Mouse (Mus musculus): ENCODE results near the gene Pck2. TPM values are rescaled to one million over a fixed set of nuclear protein-coding genes. Genes with fewer than 3 reads are reported as not detected.
A peak's percentile ranks its signal among the peaks of the same experiment; 100 is the strongest.

Pck2 gene
- polyA plus RNA-seq, 1 experiment, result 60.8 TPM

DNA sequence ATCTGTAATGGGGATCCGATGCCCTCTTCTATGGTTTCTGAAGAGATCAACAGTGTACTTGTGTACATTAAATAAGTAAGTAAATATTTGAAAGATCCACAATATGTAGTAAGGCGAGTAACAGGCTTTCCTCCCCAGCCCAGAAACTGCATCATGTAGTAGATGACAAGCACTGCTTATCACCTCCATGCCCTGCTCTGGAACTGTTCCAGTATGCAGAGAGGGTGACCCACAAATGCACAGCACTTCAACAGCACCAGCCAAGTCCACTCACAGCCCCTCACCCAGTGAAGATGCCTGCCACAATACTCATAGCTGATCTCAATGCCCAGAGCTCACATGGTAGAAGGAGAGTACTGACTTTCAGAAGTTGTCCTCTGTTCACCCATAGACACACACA lies 30.5 kb downstream of the Pck2 start:
- Histone ChIP-seq H3K4me3 (replicated peaks; ENCODE audit: control insufficient read depth, low read depth, low read length) (no peak overlapping the region), H3K27ac (ENCODE audit: control insufficient read depth, insufficient read depth, low read depth, low read length, poor library complexity) (no peak overlapping the region), H3K4me1 (ENCODE audit: control insufficient read depth, insufficient read depth, low read length) (no peaks in the 10 kb centered on the region; the same call in 1 of the 2 replicates)
- 68% methylated on average over 2 of the region's 2 CpGs for WGBS
- no peak for TF ChIP-seq CTCF (IDR thresholded peaks at IDR 0.05; ENCODE audit: control insufficient read depth, insufficient read depth, low read length)
- TF ChIP-seq POLR2A (IDR thresholded peaks at IDR 0.05; ENCODE audit: borderline replicate concordance, control insufficient read depth, low read depth, low read length), result no peak

DNA sequence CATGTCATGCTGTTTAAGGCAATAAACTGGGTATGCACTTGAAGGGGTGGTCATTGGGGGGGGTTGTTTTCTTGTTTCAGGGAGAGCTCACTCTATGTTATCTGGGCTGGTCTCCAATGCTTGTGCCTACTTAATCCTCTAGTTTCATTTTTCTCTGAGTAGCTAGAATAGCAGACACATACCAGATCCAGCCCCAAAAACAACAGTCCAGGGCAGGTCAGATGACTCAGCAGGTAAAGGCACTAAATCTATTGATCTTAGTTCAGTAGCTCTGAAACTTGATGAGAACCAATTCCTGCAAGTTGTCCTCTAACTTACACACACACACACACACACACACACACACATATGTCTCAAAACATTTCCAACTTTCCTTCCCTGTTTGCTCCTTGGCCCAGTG lies 31.7 kb downstream of the Pck2 start:
- TF ChIP-seq CTCF (IDR thresholded peaks at IDR 0.05; ENCODE audit: control insufficient read depth, insufficient read depth, low read length) (no peak), POLR2A (IDR thresholded peaks at IDR 0.05; ENCODE audit: borderline replicate concordance, control insufficient read depth, low read depth, low read length) (no peak)
- H3K4me3 ChIP-seq (replicated peaks; ENCODE audit: control insufficient read depth, low read depth, low read length), result no peak overlapping the region
- H3K27ac ChIP-seq (ENCODE audit: control insufficient read depth, insufficient read depth, low read depth, low read length, poor library complexity), result no peak overlapping the region
- H3K4me1 ChIP-seq (ENCODE audit: control insufficient read depth, insufficient read depth, low read length), result no peaks in the 10 kb centered on the region; the same call in 1 of the 2 replicates

GRCm38 (mm10) chr14:55575302-55575701 lies 35.2 kb downstream of the Pck2 start, which contains the start of gene Fitm1:
Gene Fitm1 (plus strand): TSS chr14:55575617.
- WGBS, result 77% methylated on average over 8 of the region's 8 CpGs
- TF ChIP-seq CTCF (IDR thresholded peaks at IDR 0.05; ENCODE audit: control insufficient read depth, insufficient read depth, low read length) (no peak), POLR2A (IDR thresholded peaks at IDR 0.05; ENCODE audit: borderline replicate concordance, control insufficient read depth, low read depth, low read length) (no peak)
- Histone ChIP-seq H3K27ac (ENCODE audit: control insufficient read depth, insufficient read depth, low read depth, low read length, poor library complexity) (peak within 1 kb of the TSS; percentile 77), H3K4me3 (replicated peaks; ENCODE audit: control insufficient read depth, low read depth, low read length) (no peak within 1 kb of the TSS), H3K4me1 (ENCODE audit: control insufficient read depth, insufficient read depth, low read length) (no peaks in the 10 kb centered on the region; the same call in 1 of the 2 replicates)

- Histone ChIP-seq H3K4me3 (replicated peaks; ENCODE audit: control insufficient read depth, low read depth, low read length) (no peak overlapping the region), H3K4me1 (ENCODE audit: control insufficient read depth, insufficient read depth, low read length) (no peaks in the 10 kb centered on the region; the same call in 1 of the 2 replicates), H3K27ac (ENCODE audit: control insufficient read depth, insufficient read depth, low read depth, low read length, poor library complexity) (no peak overlapping the region)
- TF ChIP-seq CTCF (IDR thresholded peaks at IDR 0.05; ENCODE audit: control insufficient read depth, insufficient read depth, low read length) (no peak), POLR2A (IDR thresholded peaks at IDR 0.05; ENCODE audit: borderline replicate concordance, control insufficient read depth, low read depth, low read length) (no peak)
- WGBS, result 57% methylated on average over 13 of the region's 13 CpGs
Measured at GRCm38 (mm10) chr14:55575711-55576110, 35.6 kb downstream of the Pck2 start.

GRCm38 (mm10) chr14:55576376-55576775 lies 36.3 kb downstream of the Pck2 start:
- H3K4me1 ChIP-seq (ENCODE audit: control insufficient read depth, insufficient read depth, low read length), result no peaks in the 10 kb centered on the region; the same call in 1 of the 2 replicates

DNA sequence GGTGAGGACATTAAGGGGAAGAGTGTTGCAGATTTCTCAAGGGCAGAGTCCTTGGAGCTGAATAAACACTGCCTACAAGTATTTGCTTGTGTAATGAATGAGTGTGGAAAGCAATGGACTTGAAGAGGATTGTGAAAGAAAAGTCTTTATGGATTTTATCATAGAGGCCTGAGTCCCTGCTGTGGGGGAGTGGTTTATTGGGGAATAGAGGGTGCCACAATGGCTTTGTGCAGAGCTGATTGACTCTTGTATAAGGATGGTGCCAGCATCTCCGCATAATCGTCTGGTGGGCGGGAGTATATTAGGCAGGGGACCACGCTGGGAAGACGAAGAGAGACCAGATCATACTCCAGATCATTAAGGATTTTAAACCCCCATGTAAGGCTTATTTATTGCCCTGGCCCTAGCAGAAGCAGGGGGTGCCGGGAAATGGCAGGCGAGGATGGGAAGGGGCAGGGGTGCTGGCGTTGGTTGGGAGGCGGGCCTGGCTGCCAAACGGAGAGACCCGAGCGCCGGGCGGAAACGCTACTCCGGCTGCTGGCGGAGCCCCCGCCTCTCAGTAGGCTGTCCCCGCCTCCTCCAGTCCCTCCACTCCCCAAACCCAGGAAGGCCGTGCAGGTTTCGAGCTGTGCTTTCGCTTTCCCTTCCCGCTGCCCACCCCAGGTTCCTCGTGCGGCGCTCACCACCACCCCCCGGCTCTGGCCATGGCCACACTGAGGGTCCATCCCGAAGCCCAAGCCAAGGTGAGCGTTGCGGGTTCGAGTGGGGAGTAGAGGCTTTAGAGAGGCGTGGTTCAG lies 38.0 kb downstream of the Pck2 start, which contains the start of gene Psme1:
Gene Psme1, plus strand, starts transcription at position 253 of the 797 bp plus-strand sequence.
- no peaks in the 10 kb centered on the region; the same call in 1 of the 2 replicates for H3K4me1 ChIP-seq (ENCODE audit: control insufficient read depth, insufficient read depth, low read length)
- WGBS, result under 1% methylated on average over 32 of the region's 32 CpGs
- peak within 1 kb of the TSS; percentile 92 for H3K4me3 ChIP-seq (replicated peaks; ENCODE audit: control insufficient read depth, low read depth, low read length)
- peak within 1 kb of the TSS; percentile 81 for H3K27ac ChIP-seq (ENCODE audit: control insufficient read depth, insufficient read depth, low read depth, low read length, poor library complexity)
- TF ChIP-seq POLR2A (IDR thresholded peaks at IDR 0.05; ENCODE audit: borderline replicate concordance, control insufficient read depth, low read depth, low read length), result peak; percentile 68; the same call in 1 of the 2 replicates
- no peak for TF ChIP-seq CTCF (IDR thresholded peaks at IDR 0.05; ENCODE audit: control insufficient read depth, insufficient read depth, low read length)

More at GRCm38 (mm10) chr14:55576376-55576775, 36.3 kb downstream of the Pck2 start:
- 39% methylated on average over 16 of the region's 16 CpGs for WGBS
- H3K4me3 ChIP-seq (replicated peaks; ENCODE audit: control insufficient read depth, low read depth, low read length), result no peak overlapping the region
- peak overlapping the region; percentile 77 for H3K27ac ChIP-seq (ENCODE audit: control insufficient read depth, insufficient read depth, low read depth, low read length, poor library complexity)
- no peak for TF ChIP-seq POLR2A (IDR thresholded peaks at IDR 0.05; ENCODE audit: borderline replicate concordance, control insufficient read depth, low read depth, low read length)
- TF ChIP-seq CTCF (IDR thresholded peaks at IDR 0.05; ENCODE audit: control insufficient read depth, insufficient read depth, low read length), result no peak

- Histone ChIP-seq H3K27ac (ENCODE audit: control insufficient read depth, insufficient read depth, low read depth, low read length, poor library complexity) (peak overlapping the region; percentile 81), H3K4me1 (ENCODE audit: control insufficient read depth, insufficient read depth, low read length) (no peaks in the 10 kb centered on the region; the same call in 1 of the 2 replicates), H3K4me3 (replicated peaks; ENCODE audit: control insufficient read depth, low read depth, low read length) (peak overlapping the region; percentile 92)
- TF ChIP-seq POLR2A (IDR thresholded peaks at IDR 0.05; ENCODE audit: borderline replicate concordance, control insufficient read depth, low read depth, low read length) (no peak), CTCF (IDR thresholded peaks at IDR 0.05; ENCODE audit: control insufficient read depth, insufficient read depth, low read length) (no peak)
- WGBS, result 10% methylated on average over 6 of the region's 6 CpGs
Measured at GRCm38 (mm10) chr14:55578668-55579269, 38.7 kb downstream of the Pck2 start.
